Mouse (Mus musculus): ENCODE measurements around the gene Osbpl9.

DNA sequence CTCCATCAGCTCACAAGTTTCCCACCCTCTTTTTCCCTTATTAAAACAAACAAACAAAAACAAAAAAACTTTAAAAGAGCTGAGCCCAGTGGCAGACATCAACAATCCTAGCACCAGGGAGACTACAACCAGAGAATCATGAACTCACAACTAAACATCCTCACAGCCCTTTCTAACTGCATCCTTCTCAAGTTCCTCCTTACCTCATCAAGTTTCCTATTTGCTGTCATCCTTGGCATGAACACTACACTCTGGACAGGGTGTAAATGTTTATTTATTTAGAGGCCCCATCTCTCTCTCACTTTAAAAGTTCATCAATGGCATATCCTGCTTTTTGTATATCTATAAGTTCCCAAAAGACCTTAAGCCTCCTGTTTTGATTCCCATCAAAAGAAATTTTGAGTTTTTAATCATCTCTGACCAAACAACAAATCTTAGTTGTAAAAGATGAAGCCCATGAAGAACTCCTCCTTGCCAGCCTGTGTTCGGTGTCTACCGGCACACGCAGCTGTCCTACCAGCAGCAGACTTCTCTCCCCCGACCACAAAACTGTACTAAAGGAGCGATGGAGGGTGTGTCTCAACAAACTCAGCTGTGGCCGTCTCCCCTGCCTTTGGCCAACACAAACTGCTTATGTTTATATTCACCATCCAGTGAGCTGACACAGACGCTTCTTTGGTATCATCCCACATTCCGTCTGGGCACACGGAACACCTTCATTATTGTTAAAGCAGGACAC, 98.8 kb downstream of the Osbpl9 start:
- TF ChIP-seq CTCF (IDR thresholded peaks at IDR 0.05; ENCODE audit: extremely low read depth, insufficient read depth, insufficient read length, insufficient replicate concordance) = no peak
- TF ChIP-seq POLR2A (IDR thresholded peaks at IDR 0.05; ENCODE audit: low read depth, low read length) = no peak

Measured in spleen, adult 2 months (tissue).